Mouse (Mus musculus) adrenal gland, postnatal 25 days (tissue): ENCODE measurements around the gene Hist1h1t. TPM values are rescaled to one million over a fixed set of nuclear protein-coding genes. Genes with fewer than 3 reads are reported as not detected.
A peak's percentile ranks its signal among the peaks of the same experiment; 100 is the strongest.
"Not testable (repeated sequence)": the region's sequence is repeated elsewhere in the genome, so short reads cannot be mapped to it uniquely, and the experiment has no call there.

ENCODE experiments used
- DNase-seq: peaks from one replicate; pipeline ENCODE4 v3.0.0; 2021; ENCODE audit warnings: mixed read lengths
- total RNA-seq: library from RNA; stranded (reverse); gene quantifications from 2 replicates; pipeline ENCODE4 v1.2.3, GENCODE M21; 2021

The Hist1h1t gene
- total RNA-seq, 1 experiment from 2014 or later = not detected

- DNase-seq = no peak
Measured at GRCm38 (mm10) chr13:23699767-23700166, 4.2 kb downstream of the Hist1h1t start.

DNA sequence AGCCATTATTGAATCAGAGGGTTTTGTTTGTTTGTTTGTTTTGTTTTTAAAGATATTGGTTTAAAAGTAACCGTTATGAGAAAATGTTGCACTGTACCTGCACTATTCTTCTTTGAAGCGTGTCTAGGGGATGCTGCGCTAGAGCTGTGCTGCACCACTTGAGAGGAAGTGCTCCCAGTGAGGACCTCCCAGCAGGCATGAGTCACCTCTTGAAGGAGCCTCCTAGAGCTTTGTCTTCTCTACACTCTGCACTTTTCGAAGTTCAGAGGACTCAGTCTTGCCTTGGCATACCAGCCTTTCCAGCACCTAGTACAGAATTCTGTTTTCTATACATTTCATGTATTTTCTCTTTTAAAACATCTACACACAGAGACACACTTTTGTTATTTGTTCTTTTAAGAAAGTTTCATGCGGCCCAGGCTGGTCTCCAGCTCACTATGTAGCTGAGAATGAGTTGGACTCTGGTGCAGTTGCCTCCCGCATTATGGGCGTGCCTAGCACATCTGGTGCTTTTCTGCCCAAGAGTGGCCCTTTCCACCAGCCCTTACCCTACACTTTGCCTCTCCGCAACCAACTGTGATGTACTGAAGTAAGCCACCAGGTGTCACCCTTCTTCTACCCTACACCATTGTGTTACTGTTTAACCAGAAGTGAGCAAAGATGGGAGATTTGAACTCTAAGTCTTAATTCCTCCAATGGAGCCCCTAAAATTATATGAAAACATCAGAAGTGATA is 5.3 kb downstream of the Hist1h1t start:
- DNase-seq = peak; percentile 42

GRCm38 (mm10) chr13:23702220-23702619 is 6.6 kb downstream of the Hist1h1t start:
- DNase-seq = no peak

DNA sequence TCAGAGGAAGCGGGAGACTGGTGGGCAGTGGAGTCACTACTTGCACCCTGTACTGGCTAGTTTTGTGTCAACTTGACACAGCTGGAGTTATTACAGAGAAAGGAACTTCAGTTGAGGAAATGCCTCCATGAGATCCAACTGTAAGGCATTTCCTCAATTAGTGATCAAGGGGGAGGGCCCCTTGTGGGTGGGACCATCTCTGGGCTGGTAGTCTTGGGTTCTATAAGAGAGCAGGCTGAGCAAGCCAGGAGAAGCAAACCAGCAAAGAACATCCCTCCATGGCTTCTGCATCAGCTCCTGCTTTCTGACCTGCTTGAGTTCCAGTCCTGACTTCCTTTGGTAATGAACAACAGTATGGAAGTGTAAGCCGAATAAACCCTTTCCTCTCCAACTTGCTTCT is 7.2 kb downstream of the Hist1h1t start:
- not testable (repeated sequence) for DNase-seq

DNA sequence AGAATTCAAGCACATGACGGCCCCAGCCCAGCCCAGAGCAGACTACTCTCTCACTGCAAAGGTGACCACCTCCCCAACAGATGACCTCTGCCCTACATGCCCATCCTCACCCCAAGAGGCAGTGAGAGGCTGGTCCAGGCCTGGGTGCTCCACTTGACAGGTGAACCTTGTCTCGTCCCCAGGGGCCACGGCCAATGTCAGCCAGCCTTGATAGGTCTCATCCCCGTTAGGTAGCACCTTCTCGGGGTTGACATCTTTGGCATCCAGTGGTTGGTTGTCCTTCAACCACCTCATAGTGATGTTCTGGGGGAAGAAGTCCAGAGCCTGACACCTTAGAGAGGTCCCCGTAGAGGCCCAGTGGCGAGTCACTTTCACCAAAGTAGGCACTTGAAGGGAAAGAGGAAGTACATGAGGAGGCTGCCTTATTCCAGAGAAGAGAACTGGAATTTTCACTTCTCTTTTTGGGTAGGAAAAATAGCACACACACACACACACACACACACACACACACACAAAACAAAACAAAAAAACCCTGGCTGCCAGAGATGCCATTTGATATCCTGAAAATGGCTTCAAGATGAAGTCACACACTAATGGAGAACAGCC is 10.2 kb downstream of the Hist1h1t start:
- DNase-seq = no peak

DNA sequence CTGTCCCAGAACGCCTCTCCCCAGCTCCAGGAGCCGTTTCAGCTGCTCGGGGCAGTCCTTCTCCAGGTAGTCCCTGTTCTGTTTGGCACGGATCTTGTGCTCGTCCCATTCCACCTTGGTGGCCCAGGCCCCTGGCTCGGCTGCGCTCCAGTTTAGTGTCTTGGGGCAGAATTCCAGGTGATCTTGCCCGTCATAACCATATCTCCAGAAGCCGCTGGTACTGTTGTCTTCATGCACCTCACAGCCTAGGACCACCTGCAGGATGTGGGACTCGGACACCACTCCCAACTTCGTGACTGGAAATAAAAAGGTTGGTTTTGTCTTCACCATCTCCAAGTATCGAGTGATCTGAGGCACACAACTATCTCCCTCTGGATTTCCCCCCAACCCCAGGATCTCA is 11.2 kb downstream of the Hist1h1t start:
- no peak for DNase-seq

DNA sequence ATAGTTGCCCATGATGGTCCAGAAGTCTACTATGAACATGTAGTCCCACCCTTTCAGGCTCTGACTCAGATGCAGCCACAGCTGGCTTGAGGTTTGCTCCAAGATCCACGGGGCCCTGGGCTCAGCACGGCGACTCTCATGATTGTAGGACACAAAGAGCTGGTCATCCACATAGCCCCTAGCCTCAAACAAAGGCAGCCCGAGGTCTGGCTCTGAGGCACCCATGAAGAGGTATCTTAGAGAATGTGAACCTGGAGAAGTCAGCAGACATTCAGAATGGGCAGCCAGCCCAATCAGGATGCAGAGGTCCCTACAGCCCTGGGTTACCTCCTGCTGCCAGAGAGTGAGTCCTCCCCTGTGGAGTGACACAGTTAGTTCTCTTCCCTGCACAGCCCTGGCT is 12.4 kb downstream of the Hist1h1t start:
- DNase-seq = no peak

GRCm38 (mm10) chr13:23708654-23709053 is 13.0 kb downstream of the Hist1h1t start:
- DNase-seq = peak; percentile 27

DNA sequence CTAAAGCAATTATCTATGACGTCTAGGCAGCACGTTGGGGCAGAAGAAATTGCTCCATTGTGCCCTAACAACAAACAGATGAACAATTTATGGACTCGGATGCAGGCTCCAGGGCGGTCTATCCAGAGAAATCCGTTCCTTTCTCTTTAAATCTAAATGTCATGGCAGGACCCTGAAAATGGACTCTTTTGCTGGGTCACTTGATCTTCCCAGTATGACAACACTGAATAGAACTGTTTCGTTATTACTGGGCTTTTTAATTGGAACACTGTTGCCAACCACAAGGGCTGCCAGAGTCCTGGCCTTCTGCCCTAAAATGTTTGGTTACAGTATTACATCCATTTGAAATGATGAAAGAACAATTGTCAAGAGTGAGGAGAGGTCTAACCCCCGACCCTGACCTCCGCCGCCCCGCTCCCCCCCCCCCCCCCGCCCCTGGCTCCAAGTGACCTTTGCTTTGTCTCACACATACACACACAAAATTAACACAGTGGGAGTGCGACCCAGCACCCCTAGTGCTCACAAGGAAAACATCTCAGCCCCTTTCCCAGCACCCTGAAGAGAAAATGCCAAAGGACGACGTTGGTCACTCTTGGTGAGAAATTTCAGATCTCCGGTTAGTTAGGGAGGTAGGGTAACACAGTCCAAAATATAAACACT is 14.2 kb downstream of the Hist1h1t start:
- DNase-seq = no peak

DNA sequence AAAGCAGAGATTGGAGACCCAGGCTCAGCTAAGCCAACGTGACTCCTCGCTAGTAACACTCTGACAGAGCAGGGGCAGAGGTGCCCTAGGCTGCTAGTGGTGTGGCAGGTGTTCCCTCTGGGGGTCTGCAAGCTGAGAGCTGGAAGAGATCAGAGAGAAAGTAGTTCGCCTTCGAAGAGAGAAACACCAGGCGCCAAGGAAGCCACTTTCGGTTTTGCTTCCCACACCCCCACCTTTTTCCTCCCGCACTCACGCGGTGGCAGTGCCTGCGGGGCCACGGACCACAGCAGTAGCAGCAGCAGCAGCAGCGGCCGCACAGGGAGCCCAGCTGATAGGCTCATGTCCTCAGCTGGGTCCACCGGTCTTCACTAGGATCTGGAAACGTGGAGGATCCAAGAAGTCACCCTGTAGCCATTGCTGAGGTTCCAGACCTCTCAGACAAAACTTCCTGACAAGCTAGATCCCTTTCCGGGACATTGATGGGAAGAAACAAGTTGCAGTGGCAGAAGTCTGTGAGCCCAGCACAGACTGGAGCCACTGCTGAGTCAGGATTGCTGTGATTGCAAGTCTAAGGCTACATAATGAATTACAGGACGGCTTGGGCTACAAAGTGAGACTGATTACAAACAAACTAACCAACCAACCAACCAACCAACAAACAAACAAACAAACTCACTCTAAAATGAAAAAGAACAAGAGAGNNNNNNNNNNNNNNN is 14.9 kb downstream of the Hist1h1t start, which contains the start of gene Hfe:
TSS of gene Hfe (minus strand) at position 481 of the 716 bp plus-strand sequence.
- DNase-seq = peak; percentile 66

DNA sequence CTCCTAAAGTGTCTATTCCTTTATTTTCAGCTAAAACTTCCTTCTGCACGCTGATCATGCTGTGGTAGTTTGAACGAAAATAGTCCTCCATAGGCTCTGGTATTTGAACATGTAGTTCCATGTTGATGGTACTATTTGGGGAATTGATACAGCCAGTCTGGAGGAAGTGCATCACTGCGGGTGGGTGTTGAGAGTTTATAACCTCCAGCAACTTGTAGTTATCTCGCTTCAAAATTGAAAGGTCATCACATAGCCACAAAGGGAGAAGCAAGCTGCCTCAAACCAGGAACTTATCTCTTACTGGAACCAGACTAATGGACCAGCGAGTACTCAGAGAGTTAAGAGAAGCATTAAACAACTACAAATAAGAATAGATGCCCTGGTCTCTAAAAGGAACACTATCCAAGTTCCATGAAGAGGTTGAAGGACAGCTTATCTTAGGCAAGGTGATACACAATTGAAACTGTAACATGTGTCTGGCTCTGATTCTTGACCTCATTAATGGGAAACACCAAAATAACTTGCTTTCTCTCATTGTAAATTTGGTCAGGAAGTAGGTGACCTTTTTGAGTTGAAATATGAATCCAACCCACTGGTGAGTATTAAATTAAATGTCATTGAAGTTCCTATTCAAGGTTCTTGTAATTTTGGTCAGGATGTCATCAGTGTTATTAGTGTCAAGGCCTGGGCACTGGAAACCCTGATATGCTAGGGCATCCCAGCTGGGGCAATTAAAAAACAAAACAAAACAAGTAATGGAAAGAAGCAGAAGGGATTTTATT is 20.8 kb downstream of the Hist1h1t start:
- DNase-seq = no peak

DNA sequence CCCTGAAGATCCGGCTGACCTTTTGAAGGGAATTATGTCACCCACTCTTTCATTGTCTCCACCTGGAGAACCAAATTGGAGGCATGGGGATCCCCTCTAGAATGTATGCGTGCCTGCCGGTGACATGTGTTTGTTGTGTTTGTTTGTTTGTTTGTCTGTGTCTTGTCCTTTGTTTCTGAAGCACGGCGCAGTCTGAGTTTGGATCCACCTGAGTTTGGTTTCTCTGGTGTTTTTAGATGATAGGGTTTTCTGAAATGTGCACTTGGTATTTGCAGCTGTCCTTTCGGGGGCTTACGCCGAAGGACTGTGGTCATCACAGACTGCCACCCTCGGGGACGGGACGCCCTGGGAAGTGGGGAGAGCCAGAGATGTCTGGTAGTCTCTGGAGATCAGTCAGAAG is 21.6 kb downstream of the Hist1h1t start:
- no peak for DNase-seq

GRCm38 (mm10) chr13:23717593-23718245 is 22.1 kb downstream of the Hist1h1t start:
- not testable (repeated sequence) for DNase-seq

DNA sequence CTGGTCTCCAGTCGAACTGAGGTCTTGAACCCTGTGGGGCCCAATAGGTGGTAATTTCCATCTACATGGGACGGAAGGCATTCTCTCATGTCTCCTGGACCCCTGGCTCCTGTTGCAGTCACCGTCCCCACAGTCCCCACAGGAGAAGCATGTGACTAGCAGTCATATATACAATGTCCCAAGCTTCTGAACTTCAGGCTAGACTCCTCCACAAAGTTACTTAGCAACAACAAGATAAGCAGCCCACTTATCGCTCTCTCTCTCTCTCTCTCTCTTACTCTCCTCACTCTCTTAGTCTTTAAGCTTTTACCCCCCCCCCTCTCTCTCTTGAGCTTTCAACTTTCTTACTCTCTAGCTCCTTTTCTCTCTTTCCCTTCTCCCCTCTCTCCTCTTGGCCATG is 28.6 kb downstream of the Hist1h1t start:
- DNase-seq = no peak

DNA sequence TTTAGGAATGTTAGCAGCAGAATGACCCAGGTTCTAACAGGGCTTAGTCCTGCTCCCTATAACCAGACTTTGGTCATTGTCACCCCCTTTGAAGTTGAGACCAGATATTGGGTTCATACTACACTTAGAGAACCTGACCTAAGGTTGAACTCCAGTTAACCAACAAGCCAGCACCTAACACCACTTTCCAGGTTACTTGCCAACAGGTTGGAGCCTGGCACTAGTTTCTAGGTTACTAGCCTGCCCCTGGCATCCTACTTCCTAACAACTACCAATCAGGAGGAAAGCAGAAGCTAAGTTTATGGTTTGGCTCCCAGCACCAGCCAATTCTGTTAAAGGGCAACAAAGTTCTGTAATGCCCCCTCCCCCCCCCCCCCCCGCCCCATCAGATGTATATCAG is 29.6 kb downstream of the Hist1h1t start:
- no peak for DNase-seq

GRCm38 (mm10) chr13:23728472-23729191 is 33.0 kb downstream of the Hist1h1t start:
- DNase-seq = no peak

DNA sequence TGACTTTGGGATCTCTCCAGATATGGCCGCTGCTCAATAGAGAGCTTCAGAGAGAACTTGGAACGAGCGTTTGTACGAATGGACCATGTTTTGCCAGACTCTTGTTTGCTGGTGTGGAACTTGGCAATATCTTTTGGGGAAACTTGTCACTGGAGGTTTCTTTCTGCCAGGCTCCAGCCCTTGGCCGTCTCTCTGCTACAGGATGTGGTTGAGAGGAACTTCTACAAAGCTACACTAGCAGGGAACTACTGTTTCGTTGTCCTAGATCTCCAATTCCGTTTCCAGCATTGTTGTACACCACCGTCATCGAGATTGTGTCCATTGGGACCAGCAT is 33.5 kb downstream of the Hist1h1t start:
- no peak for DNase-seq

DNA sequence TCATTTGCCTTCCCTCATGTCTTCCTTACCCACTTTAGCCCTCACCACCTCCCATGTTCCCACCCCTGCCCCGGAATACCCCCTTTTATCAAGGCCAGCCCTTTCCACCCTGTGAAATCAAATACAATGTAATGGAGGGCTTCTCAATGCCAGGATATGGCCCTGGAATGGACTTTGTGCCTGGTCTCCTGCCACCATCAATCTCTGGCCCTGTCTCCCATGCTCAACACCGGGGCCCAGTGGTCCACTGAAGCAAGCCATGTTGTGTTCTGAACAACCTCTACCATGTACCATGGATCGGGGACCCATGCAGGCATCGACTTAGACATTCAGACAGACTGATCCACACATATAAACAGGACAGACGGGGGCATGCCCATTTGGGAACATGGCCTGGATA is 34.1 kb downstream of the Hist1h1t start:
- no peak for DNase-seq

DNA sequence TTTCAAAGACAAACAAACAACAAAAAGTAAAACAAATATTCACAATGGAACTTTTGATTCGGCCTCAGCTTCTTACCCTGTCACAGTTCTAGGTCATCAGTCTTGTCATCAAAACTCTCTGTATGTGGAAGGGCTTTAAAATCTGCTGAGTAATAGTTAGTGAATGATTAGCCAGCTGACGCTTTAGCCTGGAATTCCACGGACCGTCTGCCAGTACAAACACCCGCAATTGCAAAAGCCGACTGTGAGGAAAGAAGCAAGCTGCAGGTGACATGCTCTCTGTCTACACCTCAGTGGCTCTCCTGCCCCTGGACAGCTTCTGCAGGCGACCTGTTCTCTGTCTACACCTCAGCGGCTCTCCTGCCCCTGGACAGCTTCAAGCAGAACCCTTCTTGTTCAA is 34.9 kb downstream of the Hist1h1t start:
- no peak for DNase-seq

GRCm38 (mm10) chr13:23732156-23732804 is 36.7 kb downstream of the Hist1h1t start:
- DNase-seq = no peak
